Mouse (Mus musculus) regulatory T cell (primary cell): ENCODE data around the gene Atxn1.

Experiments used
- in situ Hi-C: fragments of 300-600 bp; cut with MboI, MseI; formaldehyde crosslinking; loops from one replicate; pipeline ENCODE4 v1.15.1; 2025; ENCODE audit warnings: high pct_unique_total_duplicates

Atxn1 gene

DNA sequence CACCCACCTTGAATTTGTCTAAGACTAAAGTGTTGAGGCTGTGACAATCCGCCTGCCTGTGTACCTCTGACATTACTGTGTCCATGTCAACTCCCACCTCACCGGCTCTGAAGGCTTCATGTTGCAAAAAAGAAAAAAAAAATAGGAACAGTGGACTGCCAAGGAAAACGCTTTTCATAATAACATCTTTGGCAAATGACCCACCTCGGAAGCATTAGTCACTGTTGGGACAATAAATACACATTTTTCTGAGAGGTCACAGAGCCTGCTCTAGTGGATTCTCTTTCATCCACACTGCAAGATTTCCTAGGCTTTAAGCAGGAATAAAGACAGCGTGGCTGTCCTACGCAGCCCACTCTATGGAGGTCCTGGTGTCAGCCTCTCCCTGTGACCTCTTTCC is 168.5 kb downstream of the Atxn1 start:
- in situ Hi-C loops: no loop called here

DNA sequence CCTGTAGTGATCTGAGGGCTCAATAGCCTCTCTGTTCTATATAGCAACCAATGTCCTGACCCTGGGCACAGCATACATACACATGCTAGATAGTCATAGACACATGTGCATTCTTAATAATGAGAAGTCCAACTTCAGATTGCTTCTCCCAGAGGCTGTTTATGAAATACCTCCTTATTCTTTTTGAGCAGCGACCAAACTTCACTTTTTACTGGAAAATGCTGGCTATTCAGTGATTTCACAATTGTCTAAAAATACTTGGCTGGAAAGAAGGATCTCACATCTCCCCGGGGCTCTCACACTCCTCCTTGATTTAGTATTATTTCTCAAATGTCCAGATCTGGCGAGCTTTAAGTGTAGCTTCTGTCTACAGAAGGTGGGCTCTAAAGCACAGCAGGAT is 171.0 kb downstream of the Atxn1 start:
- in situ Hi-C loops: no loop called here

DNA sequence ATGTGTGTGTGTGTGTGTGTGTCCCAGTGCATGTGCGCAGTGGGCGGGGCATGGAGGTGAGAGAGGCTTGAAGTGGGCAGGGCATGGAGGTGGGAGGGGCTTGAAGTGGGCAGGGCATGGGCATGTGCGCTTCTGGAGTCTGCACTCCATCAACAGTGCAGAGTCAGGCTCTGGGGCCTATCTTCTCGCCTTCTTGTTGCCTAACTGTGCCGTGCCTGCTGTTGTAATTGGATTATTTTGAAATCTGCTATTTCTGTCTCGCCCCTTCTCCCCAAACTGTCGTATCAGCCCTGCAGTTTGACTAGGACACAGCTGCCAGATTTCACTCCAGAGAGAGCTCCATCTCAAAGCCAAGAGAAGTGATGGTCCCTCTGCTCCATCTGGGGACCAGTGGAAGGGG is 178.4 kb downstream of the Atxn1 start:
- in situ Hi-C loops: no loop called here

- in situ Hi-C loops: no loop called here
These were observed 181.1 kb downstream of the Atxn1 start for GRCm38 (mm10) chr13:45783681-45784080.

GRCm38 (mm10) chr13:45778750-45779149 is 186.1 kb downstream of the Atxn1 start:
- in situ Hi-C loops: no loop called here

DNA sequence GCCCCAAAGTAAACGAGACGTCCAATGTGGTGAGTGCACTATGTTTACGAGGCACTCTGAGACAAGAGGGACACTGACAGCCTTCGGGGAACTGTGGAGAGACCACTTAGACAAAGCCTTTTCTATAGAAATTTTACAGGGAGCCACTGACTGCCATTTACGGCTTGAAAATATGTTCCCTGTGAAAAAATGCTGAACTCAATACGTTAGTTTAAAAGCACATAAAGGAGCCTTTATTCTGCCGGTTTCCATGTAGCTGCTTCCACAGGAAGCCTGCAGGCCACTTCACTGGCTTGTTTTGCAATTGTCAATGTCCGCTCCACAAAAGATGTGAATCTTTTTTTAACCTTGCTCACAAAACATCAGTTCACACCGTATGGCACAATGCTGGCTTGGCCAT is 186.6 kb downstream of the Atxn1 start:
- in situ Hi-C loops: no loop called here

DNA sequence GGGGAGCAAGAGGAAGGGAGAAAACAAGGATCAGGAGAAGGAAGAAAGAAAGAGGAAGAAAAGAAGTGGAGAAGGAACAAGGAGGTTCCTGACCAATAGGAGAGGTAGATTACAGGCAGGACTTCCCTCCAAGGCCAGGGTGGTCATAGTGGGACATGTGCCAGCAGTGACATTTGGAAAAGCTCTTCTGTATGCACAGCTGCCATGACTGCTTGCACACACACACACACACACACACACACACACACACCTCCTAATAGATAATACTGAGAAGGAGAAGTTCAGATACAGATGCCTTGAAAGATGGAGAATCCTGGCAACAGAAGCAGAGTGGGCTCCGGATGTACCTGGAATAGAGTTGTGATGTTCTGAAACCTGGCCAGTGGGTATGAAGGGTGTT is 189.3 kb downstream of the Atxn1 start:
- in situ Hi-C loops: no loop called here

DNA sequence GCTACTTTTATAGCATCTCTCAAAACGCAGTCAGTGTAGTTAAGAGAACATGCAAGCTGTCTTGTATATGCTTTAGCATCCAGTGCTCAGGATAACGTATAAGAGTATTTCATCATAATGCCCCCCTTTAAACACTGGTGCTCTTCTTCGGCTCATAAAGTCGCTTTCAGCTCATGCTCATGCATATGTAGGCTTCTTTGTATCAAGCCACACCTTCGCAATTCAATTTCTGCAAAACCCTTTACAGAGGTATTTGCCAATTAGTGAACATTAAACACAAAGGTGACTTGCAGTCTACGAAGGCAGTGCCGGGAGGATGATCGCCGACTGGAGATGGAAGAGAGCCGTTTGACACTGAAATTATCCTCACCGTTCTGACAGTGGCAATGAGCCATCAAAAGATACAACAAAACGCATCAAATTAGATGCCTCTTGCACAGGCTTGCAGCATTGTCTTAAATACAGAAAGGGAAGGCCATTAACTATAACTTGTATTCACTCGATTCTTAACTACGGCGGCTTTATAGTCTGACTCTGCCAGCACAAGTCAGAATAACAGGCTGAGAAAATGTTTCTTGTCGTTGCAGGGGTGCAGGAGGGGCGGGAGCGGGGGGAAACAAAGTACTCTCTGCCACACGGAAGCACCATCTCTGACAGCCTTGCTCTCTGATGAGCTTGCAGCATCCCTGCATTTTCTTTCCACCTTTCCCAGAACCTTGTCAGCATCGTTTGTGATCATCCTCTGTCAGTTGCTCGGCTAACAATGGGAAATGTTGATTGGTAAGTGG is 191.2 kb downstream of the Atxn1 start:
- in situ Hi-C loops: no loop called here

- in situ Hi-C loops: no loop called here
These were observed 195.1 kb downstream of the Atxn1 start for GRCm38 (mm10) chr13:45769757-45770156.

DNA sequence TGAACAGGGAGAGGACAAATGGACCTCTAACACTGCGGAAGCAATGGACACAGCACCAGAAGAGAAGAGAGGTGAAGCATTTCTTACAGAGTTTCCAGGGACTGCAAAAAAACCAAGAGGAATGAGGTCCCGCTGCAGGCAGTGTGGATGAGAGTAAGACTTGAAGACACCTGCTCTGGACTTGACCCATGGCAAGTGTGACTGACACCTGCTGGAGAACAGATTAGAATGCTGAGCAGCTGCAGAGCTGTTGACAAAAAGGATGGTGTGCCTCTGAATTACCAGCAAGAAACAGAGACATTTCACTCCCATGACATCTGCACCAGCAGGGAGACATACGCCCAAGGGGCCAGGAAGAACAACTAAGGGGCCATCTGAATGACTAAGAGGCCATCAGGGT is 196.6 kb downstream of the Atxn1 start:
- in situ Hi-C loops: no loop called here

GRCm38 (mm10) chr13:45764354-45764753 is 200.5 kb downstream of the Atxn1 start:
- in situ Hi-C loops: no loop called here

GRCm38 (mm10) chr13:45762278-45762677 is 202.5 kb downstream of the Atxn1 start:
- in situ Hi-C loops: no loop called here

DNA sequence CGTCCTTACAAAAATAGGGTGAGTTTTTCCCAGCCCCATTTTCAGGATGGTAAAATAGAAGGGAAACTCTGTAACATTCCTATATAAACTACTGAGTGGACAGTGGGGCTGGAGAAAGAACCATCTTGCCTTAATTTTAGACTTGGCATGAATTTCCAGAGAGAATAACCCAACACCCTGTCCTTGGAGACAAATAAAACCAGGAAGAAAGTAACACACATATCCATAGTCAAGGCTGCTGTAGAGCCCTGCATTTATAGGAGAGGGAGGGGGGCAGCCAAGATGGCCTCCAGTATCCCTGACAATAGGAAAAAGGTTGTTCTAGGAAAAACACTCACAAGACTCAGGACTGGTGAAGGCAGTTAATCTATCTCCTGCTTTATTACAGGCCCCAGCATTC is 210.3 kb downstream of the Atxn1 start:
- in situ Hi-C loops: no loop called here

DNA sequence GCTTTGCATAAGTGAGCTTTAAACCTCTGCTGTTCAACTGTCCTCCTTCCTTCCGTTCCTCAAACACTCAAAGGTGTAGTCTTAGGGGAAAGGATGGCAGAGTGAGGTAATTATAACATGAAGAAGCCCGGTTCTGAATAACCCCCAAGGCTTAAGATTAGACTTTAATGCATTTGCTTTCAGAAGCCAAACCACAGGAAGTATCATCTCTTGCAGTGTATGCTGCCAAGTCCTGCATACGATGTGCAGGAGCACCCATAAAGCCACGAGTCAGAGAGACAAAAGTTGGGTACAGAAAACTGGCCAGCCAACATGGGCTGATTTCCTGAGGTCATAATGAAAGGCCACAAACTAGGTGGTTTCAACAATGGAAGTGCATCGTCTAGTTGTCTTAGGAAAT is 212.3 kb downstream of the Atxn1 start:
- in situ Hi-C loops: no loop called here

GRCm38 (mm10) chr13:45751231-45751630 is 213.6 kb downstream of the Atxn1 start:
- in situ Hi-C loops: no loop called here

- in situ Hi-C loops: no loop called here
These were observed 214.2 kb downstream of the Atxn1 start for GRCm38 (mm10) chr13:45750627-45751026.

DNA sequence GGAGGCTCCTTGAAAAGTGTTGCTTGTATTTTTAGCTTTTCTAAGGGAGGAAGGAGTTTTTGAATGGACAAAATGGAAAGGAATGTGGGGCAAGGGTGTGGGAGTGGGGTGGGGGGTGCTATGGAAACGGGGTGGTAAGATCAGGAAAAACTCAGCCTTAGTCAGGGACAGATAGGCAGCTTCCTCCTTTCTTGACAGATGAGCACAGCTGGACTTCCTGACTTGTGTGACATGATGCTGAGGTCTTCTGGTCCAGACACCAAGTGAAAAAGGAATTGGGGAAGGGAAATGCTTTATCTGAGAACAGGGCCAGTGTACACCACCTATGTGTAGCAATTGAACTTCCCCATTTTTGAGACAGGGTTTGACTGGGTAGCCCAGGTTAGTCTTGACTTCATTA is 214.9 kb downstream of the Atxn1 start:
- in situ Hi-C loops: no loop called here

DNA sequence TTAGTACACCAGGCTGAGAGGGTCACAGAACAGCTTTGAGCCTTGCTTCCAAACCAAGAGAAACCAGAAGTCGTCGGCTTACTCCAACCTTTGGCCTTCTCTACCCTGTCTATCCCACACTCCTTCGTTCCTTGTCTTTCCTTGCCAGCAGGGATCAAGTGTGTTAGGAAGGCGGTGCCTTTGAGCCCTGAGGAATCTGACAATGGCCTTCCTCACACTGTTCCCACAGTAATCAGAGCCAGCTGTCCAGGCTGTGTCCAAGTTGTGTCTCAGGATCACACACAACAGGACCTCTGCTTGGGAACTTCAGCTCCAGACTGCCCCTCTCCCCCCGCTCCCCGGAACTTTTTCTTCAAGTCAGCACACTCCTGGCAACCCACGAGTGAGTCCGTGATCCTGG is 215.6 kb downstream of the Atxn1 start:
- in situ Hi-C loops: no loop called here

DNA sequence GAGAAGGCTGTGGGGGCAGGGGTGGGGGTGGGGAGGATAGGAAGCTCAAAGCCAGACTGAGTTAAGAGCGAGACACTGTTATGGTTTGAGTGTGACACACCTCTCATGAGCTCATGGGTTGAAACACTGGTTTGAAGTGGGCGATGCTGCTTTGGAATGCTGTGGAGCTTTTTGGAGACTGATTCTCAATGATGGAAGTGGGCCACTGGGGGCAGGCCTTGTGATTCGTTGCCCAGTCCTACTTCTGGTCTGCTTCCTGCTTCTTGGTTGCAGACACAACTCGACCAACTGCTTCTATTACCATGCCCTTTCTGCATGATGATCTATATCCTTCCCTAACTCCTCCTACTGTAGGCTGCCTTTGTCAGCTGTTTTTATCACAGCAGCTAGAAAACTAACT is 216.1 kb downstream of the Atxn1 start:
- in situ Hi-C loops: no loop called here

DNA sequence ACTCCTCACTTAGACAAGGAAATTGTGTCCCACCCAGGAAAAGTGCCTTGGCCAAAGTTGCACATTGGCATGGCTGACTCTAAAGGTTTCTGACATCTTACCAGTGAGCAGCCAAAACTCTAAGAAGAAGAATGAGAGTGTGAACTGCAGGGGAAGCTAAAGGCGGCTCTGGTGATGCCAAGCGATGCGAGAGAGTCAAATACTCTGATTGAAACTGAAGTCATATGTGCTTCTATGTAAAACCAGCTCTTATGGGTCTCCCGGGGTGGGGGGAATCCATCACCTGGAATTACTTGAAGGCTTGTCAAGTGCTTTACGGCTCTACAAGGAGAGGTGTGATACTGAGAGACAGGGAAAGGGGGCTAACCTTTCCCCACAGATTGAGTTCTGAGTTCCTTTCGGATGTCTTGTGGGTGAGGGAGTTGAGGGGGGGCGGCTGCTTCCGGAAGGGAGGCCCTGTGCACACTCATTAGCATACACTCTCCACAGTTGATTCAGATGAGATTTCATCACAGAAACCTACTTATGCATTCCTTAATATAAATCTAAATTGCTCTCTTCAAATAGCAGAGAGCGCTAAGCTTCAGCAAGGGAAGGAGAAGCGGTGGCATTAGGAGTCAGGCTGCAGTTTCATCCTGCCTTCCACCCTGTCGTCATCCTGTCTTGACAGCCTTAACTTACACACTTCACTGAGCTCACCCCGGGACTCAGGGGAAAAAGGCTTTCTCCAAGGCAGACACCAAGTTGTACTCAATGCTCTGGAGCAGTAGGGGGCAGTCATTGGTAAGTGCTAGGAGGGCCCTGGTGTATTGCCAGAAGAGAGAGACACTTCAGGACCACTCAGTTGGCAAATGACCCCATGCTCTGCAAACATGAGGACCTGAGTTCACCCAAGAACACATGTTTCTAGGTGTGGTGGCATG is 218.7 kb downstream of the Atxn1 start:
- in situ Hi-C loops: no loop called here

- in situ Hi-C loops: no loop called here
These were observed 219.9 kb downstream of the Atxn1 start for GRCm38 (mm10) chr13:45744803-45745432.

GRCm38 (mm10) chr13:45743848-45744247 is 221.0 kb downstream of the Atxn1 start:
- in situ Hi-C loops: no loop called here
